ENCODE assay signal across 9 mouse cellular contexts in genomic region chr4:122891597-122891996, GRCm38 (mm10). TPM values are rescaled to one million over a fixed set of nuclear protein-coding genes. Genes with fewer than 3 reads are reported as not detected.
A peak's percentile ranks its signal among the peaks of the same experiment; 100 is the strongest.
DNase-seq lines count a peak whose midpoint lies in the region; ATAC-seq and TF ChIP-seq lines count a peak whose summit lies in the region.
"Had no signal": no experiment of that assay in that cellular context is flagged by ENCODE, and none has a peak within 500 bp of the region (broad histone marks: within the 10 kb centered on the region; RNA-seq: fewer than 3 reads in every experiment).

No protein-coding gene starts in this region.

- intact Hi-C loops in heart, adult 2 months (cut with DNase I) = no loop called here
- intact Hi-C loops in heart, postnatal 10 days (cut with DNase I) = no loop called here

- no peak overlapping the region for H3K4me3 ChIP-seq in heart, adult 2 months
- no peak overlapping the region for H3K4me3 ChIP-seq in lung, embryonic 16.5 days (ENCODE audit: low read length)
- H3K4me3 ChIP-seq in hindbrain, embryonic 10.5 days = no peak overlapping the region
- H3K4me3 ChIP-seq in midbrain, embryonic 16.5 days (ENCODE audit: low read depth, low read length) = no peak overlapping the region

- H3K9ac ChIP-seq in heart, adult 2 months (ENCODE audit: low read depth, low read length) = no peak overlapping the region
- H3K9ac ChIP-seq in lung, embryonic 16.5 days (ENCODE audit: low read length) = no peak overlapping the region
- no peak overlapping the region for H3K9ac ChIP-seq in midbrain, embryonic 16.5 days (ENCODE audit: low read depth, low read length)

- no peak for TF ChIP-seq EP300 in heart, adult 2 months (IDR thresholded peaks at IDR 0.05; ENCODE audit: insufficient read depth, low read depth, low read length)

- ATAC-seq in lung, embryonic 16.5 days (ENCODE audit: low read depth) = no peak
- ATAC-seq in midbrain, embryonic 16.5 days = no peak

- no peak overlapping the region for H3K4me2 ChIP-seq in lung, embryonic 16.5 days (ENCODE audit: low read depth, low read length)
- no peak overlapping the region for H3K4me2 ChIP-seq in midbrain, embryonic 16.5 days (ENCODE audit: low read length)

- H3K79me2 ChIP-seq in heart, adult 2 months (replicated peaks; ENCODE audit: control insufficient read depth, insufficient read depth, low read length) = no peaks in the 10 kb centered on the region

- H3K27me3 ChIP-seq in heart, adult 2 months (ENCODE audit: control insufficient read depth, insufficient read depth, low read length) = no peaks in the 10 kb centered on the region
- H3K27me3 ChIP-seq in lung, embryonic 16.5 days (ENCODE audit: control insufficient read depth, insufficient read depth, low read depth, low read length) = no peaks in the 10 kb centered on the region
- no peaks in the 10 kb centered on the region for H3K27me3 ChIP-seq in hindbrain, embryonic 10.5 days (ENCODE audit: insufficient read depth, poor library complexity, severe bottlenecking)
- no peaks in the 10 kb centered on the region for H3K27me3 ChIP-seq in midbrain, embryonic 16.5 days (ENCODE audit: control insufficient read depth, insufficient read depth, low read depth, low read length)

- peak overlapping the region; percentile 1; the same call in 1 of the 2 replicates for H3K27ac ChIP-seq in heart, adult 2 months
- H3K27ac ChIP-seq in lung, embryonic 16.5 days (ENCODE audit: low read length) = peak overlapping the region; percentile 75
- peak overlapping the region; percentile 83; the same call in 1 of the 2 replicates for H3K27ac ChIP-seq in hindbrain, embryonic 10.5 days
- peak overlapping the region; percentile 43; the same call in 1 of the 2 replicates for H3K27ac ChIP-seq in midbrain, embryonic 16.5 days (ENCODE audit: low read length)

- no peak for TF ChIP-seq CTCF in heart, adult 2 months (IDR thresholded peaks at IDR 0.05)

- H3K4me1 ChIP-seq in heart, adult 2 months (ENCODE audit: control insufficient read depth, insufficient read depth, low read length) = peaks cover 7% of the 10 kb centered on the region
- H3K4me1 ChIP-seq in lung, embryonic 16.5 days (replicated peaks; ENCODE audit: control insufficient read depth, insufficient read depth, low read length) = peaks cover 9% of the 10 kb centered on the region
- peaks cover 20% of the 10 kb centered on the region for H3K4me1 ChIP-seq in hindbrain, embryonic 10.5 days (replicated peaks)
- H3K4me1 ChIP-seq in midbrain, embryonic 16.5 days (ENCODE audit: control insufficient read depth, insufficient read depth, low read length) = peaks cover 5% of the 10 kb centered on the region; the same call in 1 of the 2 replicates

- H3K36me3 ChIP-seq in heart, adult 2 months (ENCODE audit: control insufficient read depth, insufficient read depth, low read length) = no peaks in the 10 kb centered on the region
- H3K36me3 ChIP-seq in lung, embryonic 16.5 days (ENCODE audit: control insufficient read depth, insufficient read depth, low read length) = no peaks in the 10 kb centered on the region
- H3K36me3 ChIP-seq in hindbrain, embryonic 10.5 days = no peaks in the 10 kb centered on the region
- H3K36me3 ChIP-seq in midbrain, embryonic 16.5 days (ENCODE audit: control insufficient read depth, insufficient read depth, low read length) = no peaks in the 10 kb centered on the region

- no peak for TF ChIP-seq POLR2A in heart, adult 2 months (IDR thresholded peaks at IDR 0.05; ENCODE audit: insufficient read depth, low read depth, low read length)

- no peaks in the 10 kb centered on the region for H3K9me3 ChIP-seq in lung, embryonic 16.5 days (ENCODE audit: control insufficient read depth, low read length)
- H3K9me3 ChIP-seq in hindbrain, embryonic 10.5 days = no peaks in the 10 kb centered on the region
- no peaks in the 10 kb centered on the region for H3K9me3 ChIP-seq in midbrain, embryonic 16.5 days (replicated peaks; ENCODE audit: control insufficient read depth, low read length, poor library complexity, severe bottlenecking)

- 6% methylated on average over 1 of the region's 1 CpGs for WGBS in heart, adult 2 months
- WGBS in lung, embryonic 16.5 days = 13% methylated on average over 1 of the region's 1 CpGs
- 23% methylated on average over 1 of the region's 1 CpGs for WGBS in hindbrain, embryonic 10.5 days
- WGBS in midbrain, embryonic 16.5 days = 36% methylated on average over 1 of the region's 1 CpGs

- no peak for DNase-seq in heart, adult 2 months
- DNase-seq in heart, postnatal 10 days = no peak
- DNase-seq in lung, postnatal 10 days = no peak
- no peak for DNase-seq in hindbrain, embryonic 10.5 days (ENCODE audit: low spot score)
- DNase-seq in left cerebral cortex, adult 9 months (ENCODE audit: low spot score in 2 of 2) = no peak
- no peak for DNase-seq in urinary bladder, adult 18-20 months (ENCODE audit: low spot score in 2 of 2)
- DNase-seq: kidney, adult 9 months had no signal

RNA-seq across cellular contexts. Expression of gene Cap1, which starts 5.7 kb away (rescaled TPM):
- total RNA-seq in heart, adult 2 months (2021) = 10 to 100 TPM; 48.4 to 53.4 TPM
- polyA plus RNA-seq in heart, adult 2 months (2012; rRNA removed) = 38.3 and 42.8 TPM in 2 replicates
- 10 to 100 TPM; 84.6 to 89.1 TPM for total RNA-seq in heart, postnatal 10 days (2021)
- polyA plus RNA-seq in lung, embryonic 16.5 days (2015; fragmentation: Nextera tagmentation; extraction: Ambion mirVana) = 86.5 and 104 TPM in 2 replicates
- 66.8 and 79.3 TPM in 2 replicates for polyA plus RNA-seq in hindbrain, embryonic 10.5 days (2016; fragmentation: Nextera tagmentation; extraction: Ambion mirVana)
- polyA plus RNA-seq in midbrain, embryonic 16.5 days (2015; fragmentation: Nextera tagmentation; extraction: Ambion mirVana) = 70.3 and 75.0 TPM in 2 replicates

RNA-seq across cellular contexts. Expression of gene Ppt1, which starts 55.6 kb away (rescaled TPM):
- total RNA-seq in heart, adult 2 months (2021) = 10 to 100 TPM; 41.6 to 42.9 TPM
- 35.3 and 52.1 TPM in 2 replicates for polyA plus RNA-seq in heart, adult 2 months (2012; rRNA removed)
- 10 to 100 TPM; 40.1 to 46.6 TPM for total RNA-seq in heart, postnatal 10 days (2021)
- polyA plus RNA-seq in lung, embryonic 16.5 days (2015; fragmentation: Nextera tagmentation; extraction: Ambion mirVana) = 70.1 and 79.2 TPM in 2 replicates
- polyA plus RNA-seq in hindbrain, embryonic 10.5 days (2016; fragmentation: Nextera tagmentation; extraction: Ambion mirVana) = 62.4 and 63.4 TPM in 2 replicates
- polyA plus RNA-seq in midbrain, embryonic 16.5 days (2015; fragmentation: Nextera tagmentation; extraction: Ambion mirVana) = 83.4 and 91.8 TPM in 2 replicates

Comparison
In these comparisons a context has a peak if more than half of its experiments do, and no peak if none do; other contexts are left out.
1. H3K27ac ChIP-seq: peak in every context shown above with its lines; median percentile 83 in hindbrain, embryonic 10.5 days; 75 in lung, embryonic 16.5 days; 43 in midbrain, embryonic 16.5 days; 1 in heart, adult 2 months.